Mouse (Mus musculus) olfactory bulb, adult 2 months (tissue): ENCODE data around the gene Spata13. TPM values are rescaled to one million over a fixed set of nuclear protein-coding genes. Genes with fewer than 3 reads are reported as not detected.

Experiments used
- H3K27ac ChIP-seq: fragments of 200-500 bp; 2 replicates; pipeline ENCODE4 v1.5.1; 2012; ENCODE audit warnings: low read depth, low read length; ENCODE audit not compliant: insufficient read depth
- H3K4me1 ChIP-seq: fragments of 200-500 bp; 2 replicates; pipeline ENCODE4 v1.6.1; 2012; ENCODE audit warnings: low read length; ENCODE audit not compliant: control insufficient read depth, insufficient read depth
- H3K4me3 ChIP-seq: fragments of 200-500 bp; 2 replicates; pipeline ENCODE4 v1.5.1; 2012; ENCODE audit warnings: mild to moderate bottlenecking, low read depth, low read length, moderate library complexity; ENCODE audit not compliant: insufficient read depth
- CTCF ChIP-seq: fragments of 200-500 bp; IDR thresholded peaks from 2 replicates; pipeline ENCODE4 v1.5.1; 2012; ENCODE audit warnings: low read depth, mild to moderate bottlenecking, low read length, moderate library complexity; ENCODE audit not compliant: insufficient read depth
- POLR2A ChIP-seq: fragments of 200-500 bp; IDR thresholded peaks from 2 replicates; pipeline ENCODE4 v1.6.1; 2012; ENCODE audit warnings: mild to moderate bottlenecking, low read depth, low read length, moderate library complexity; ENCODE audit not compliant: insufficient read depth
- WGBS: fragments of 180-500 bp; shearing (Covaris S2); methylation state at CpG from one replicate; pipeline ENCODE4 v1.1.7; 2018; 5-methylcytosine and 5-hydroxymethylcytosine counted together
- polyA plus RNA-seq: library from polyadenylated mRNA; stranded (reverse); fragments of >200 nt; gene quantifications from 2 replicates; pipeline ENCODE4 v1.2.4, GENCODE M21; 2012; ENCODE audit warnings: low replicate concordance; ENCODE audit not compliant: missing spikeins, insufficient read depth, insufficient read length

Spata13 gene
- polyA plus RNA-seq, 1 experiment, result not detected

DNA sequence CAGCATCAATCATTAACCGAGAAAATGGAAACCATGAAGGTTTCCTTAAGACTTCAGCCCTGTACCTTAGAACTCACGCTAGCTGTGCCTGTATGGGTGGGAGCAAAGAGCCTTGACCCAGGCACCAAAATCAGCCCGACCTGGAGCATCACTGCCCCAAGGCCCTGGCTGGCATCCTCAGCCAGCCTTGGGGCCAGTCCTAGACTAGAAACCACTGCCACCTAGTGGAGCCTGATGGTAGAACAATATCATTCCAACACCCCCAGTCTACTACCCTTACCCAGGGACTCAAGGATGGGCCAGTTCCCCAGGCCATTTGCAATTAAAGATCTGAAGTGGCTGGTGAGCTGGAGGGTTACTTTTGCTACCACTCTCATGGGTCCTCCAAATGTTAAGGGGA is 156.3 kb downstream of the Spata13 start:
- Histone ChIP-seq H3K4me3 (no peak overlapping the region), H3K4me1 (no peaks in the 10 kb centered on the region), H3K27ac (no peak overlapping the region)
- TF ChIP-seq POLR2A (no peak), CTCF (no peak)
- 44% methylated on average over 3 of the region's 3 CpGs for WGBS

DNA sequence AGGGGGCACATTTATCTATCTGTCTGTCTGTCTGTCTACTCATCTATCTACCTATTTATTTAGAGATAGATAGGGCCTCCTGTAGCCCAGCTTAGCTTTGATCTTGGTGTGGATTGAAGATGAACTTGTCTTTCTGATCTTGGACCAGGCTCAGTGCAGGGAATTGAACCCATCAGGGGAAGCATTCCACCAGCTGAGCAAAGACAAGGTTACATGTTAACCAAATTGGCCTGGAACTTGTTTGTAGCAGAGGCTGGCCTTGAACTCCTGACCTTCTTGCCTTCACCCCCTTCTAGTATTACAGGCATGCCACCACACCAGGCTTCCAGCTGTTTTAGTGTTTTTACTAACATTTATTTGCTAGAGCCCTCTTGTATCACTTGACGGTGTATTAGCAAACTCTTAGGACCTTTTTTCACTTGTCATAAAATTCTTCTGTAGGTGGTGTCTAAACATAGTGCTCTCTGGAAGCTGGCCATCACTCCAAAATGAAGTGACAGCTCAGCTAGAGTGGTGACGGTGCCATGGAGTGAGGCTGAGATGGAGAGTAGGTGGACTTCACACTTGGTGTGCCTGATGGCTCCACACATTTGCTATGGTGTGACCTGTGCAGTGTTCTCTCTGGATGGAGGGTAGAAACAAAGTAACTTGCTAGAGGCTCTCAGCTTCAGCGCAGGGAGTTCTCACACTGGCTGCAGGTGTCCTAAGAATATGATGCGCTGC is 163.0 kb downstream of the Spata13 start:
- WGBS, result 82% methylated on average over 4 of the region's 4 CpGs
- no peak overlapping the region for H3K4me3 ChIP-seq
- TF ChIP-seq POLR2A (no peak), CTCF (no peak)
- no peak overlapping the region for H3K27ac ChIP-seq
- H3K4me1 ChIP-seq, result no peaks in the 10 kb centered on the region

DNA sequence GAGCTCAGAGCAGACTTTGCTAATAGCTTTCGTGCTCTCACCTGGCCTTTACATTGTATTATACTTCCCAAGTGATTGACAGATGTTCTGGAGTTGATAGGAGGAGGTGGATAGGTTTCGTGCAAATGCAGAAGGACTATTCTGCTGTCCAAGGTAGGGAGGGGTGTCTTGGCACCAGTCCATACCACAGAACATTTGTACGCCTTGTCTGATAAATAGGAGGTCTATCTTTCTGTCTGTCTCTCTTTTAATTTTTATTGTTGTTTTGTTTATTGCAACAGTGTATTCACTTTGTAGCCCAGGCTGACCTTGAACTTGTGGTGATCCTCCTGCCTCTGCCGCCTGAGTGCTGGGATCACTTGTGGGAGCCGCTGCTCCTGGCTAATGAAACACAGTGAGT is 163.8 kb downstream of the Spata13 start:
- H3K4me1 ChIP-seq, result no peaks in the 10 kb centered on the region
- H3K27ac ChIP-seq, result no peak overlapping the region
- TF ChIP-seq CTCF (no peak), POLR2A (no peak)
- WGBS, result 95% methylated on average over 5 of the region's 5 CpGs
- H3K4me3 ChIP-seq, result no peak overlapping the region

DNA sequence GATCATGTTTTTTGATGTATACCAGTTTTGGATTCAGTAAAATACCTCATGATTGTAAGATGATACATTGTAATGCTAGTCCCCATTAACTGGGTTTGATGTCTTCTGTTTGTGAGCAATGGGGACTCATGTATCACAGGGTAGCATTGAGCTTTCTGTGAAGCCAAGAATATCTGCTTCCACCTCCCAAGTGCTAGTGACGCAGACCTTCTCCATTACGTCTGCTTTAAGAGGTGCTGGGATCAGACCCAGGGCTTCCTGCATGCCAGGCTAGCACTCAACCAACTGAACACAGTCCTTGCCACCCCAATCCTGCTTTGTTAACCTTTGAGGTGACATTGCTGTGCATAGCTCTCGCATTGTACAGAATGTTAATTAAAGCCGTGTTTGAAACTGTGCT is 164.9 kb downstream of the Spata13 start:
- Histone ChIP-seq H3K4me3 (no peak overlapping the region), H3K4me1 (no peaks in the 10 kb centered on the region), H3K27ac (no peak overlapping the region)
- WGBS, result 93% methylated on average over 4 of the region's 4 CpGs
- TF ChIP-seq CTCF, result no peak
- no peak for TF ChIP-seq POLR2A

DNA sequence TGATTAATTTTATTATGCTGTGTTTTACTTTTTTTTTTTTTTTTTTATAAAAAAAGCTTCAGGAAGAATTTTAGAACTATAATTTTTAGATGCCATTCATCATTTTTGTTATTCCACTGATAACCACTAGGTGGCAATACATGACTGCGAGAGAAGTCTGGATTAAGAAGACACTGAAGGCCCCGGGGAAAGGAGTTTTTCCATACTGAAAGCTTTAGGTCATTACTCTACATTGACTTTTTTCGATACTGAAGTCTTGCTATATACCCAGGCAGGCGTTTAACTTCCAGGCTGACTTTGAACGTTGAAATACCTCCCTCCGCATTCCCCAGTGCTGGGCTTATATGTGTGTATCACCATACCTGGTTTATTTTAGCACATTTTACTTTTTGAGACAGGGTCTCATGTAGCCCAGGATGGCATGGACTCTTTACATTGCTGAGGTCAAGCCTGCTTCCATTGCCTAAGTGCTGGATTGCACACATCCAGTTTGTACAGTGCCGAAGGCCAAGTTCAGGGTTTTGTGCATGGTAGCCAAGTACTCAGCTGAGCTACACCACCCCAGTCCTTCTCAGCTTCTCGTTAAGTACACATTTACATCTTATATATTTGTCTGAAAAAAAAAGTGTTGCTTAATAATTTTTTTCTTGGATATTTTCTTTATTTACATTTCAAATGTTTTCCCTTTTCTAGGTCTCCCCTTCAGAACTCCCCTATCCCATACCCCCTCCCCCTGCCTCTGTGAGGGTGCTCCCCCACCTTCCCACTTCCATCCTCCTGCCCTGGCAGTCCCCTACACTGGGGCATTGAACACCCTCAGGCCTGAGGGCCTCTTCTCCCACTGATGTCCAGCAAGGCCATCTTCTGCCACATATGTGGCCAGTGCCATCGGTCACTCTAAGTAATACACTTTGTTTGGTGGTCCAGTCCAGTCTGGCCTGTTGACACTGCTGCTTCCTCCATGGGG is 166.2 kb downstream of the Spata13 start:
- WGBS, result 50% methylated on average over 9 of the region's 9 CpGs
- Histone ChIP-seq H3K4me1 (no peaks in the 10 kb centered on the region), H3K27ac (no peak overlapping the region), H3K4me3 (no peak overlapping the region)
- TF ChIP-seq CTCF, result no peak
- no peak for TF ChIP-seq POLR2A

DNA sequence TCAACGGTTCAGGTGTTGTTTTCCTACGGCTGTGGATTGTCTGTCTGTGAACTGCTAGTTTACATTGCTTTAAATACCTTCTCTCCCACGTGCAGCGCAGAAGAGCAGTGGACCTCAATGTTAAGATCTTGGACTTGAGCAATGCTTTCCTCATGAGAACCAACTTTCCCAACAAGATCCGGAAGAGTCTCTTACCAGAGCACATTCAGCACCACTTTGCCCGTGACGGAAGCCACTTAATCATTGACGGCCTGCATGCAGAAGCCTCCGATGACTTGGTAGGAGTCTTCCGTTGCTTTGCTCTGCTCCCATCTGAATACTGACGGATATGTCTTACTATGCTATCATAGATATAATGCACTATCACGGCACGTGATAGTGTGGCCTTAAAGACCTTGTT is 168.2 kb downstream of the Spata13 start:
- WGBS, result 97% methylated on average over 13 of the region's 13 CpGs
- H3K27ac ChIP-seq, result no peak overlapping the region
- H3K4me1 ChIP-seq, result peaks cover 2% of the 10 kb centered on the region; the same call in 1 of the 2 replicates
- TF ChIP-seq POLR2A, result no peak
- TF ChIP-seq CTCF, result no peak
- no peak overlapping the region for H3K4me3 ChIP-seq

DNA sequence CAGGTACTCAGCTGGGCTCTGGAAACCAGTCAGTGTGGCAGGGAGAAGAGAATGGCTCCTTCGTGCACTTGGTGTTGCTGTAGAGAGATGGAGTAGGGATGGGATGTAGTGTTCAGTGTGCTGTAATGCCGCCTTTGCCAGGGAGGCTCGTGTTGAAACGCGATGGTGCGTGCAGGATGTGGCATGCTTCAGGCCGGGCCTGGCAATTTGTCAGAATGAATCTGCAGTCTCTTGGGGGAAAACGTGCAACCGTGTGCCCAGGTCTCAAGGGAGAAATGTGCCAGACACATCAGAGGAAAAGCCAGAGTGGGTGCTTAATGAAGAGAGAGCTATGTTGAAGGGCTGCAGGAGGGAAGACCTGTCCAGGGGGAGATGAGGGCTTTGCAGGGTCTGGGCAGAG is 171.2 kb downstream of the Spata13 start:
- WGBS, result 88% methylated on average over 9 of the region's 9 CpGs
- TF ChIP-seq CTCF (no peak), POLR2A (no peak)
- H3K4me1 ChIP-seq, result peaks cover 2% of the 10 kb centered on the region; the same call in 1 of the 2 replicates
- H3K27ac ChIP-seq, result no peak overlapping the region
- no peak overlapping the region for H3K4me3 ChIP-seq

DNA sequence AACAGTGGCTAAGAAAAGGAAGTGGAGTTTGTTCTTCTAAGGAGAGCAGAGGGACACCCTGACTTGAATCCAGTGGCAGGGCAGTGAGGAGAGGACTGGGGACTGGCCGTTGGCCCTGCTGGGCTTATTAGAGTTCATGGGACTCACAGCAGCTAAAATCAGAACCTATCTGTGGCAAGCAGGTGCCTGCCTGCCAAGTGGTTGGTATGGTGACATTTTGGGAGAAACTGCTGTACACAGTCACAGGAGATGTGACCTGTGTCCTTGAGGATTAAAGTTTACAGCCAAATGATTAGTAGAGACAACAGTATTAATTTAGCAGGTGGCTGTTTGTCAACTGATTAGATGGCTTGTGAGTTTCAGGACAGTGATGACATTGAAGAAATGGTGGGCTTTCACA is 172.1 kb downstream of the Spata13 start:
- TF ChIP-seq CTCF (no peak), POLR2A (no peak)
- WGBS, result 87% methylated on average over 1 of the region's 1 CpGs
- peaks cover 2% of the 10 kb centered on the region; the same call in 1 of the 2 replicates for H3K4me1 ChIP-seq
- H3K27ac ChIP-seq, result no peak overlapping the region
- no peak overlapping the region for H3K4me3 ChIP-seq

DNA sequence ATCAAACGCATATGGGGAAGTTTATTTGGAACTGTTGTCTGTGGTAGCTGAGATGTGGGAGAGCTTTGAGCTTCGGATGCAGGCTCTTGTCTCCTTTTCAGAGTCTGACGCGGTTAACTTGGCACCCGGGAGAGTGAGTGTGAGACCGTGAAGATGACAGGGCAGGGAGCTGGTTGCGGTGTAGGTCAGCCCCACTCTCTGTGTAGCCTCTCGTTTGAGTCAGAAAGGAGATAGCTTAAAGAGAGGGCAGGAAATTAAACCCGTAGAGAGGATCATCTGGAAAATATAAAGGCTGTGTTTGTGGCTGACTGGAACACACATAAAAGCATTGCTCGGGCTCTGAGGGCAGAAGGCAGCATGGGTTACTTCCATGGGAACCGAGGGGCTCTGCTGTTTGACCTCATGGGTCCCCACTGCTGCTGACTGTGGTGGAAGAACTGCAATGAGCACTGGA is 173.1 kb downstream of the Spata13 start:
- Histone ChIP-seq H3K4me3 (no peak overlapping the region), H3K4me1 (peaks cover 2% of the 10 kb centered on the region; the same call in 1 of the 2 replicates), H3K27ac (no peak overlapping the region)
- WGBS, result 55% methylated on average over 11 of the region's 11 CpGs
- no peak for TF ChIP-seq CTCF
